Mouse (Mus musculus): ENCODE results near the gene Tmem231.

DNA sequence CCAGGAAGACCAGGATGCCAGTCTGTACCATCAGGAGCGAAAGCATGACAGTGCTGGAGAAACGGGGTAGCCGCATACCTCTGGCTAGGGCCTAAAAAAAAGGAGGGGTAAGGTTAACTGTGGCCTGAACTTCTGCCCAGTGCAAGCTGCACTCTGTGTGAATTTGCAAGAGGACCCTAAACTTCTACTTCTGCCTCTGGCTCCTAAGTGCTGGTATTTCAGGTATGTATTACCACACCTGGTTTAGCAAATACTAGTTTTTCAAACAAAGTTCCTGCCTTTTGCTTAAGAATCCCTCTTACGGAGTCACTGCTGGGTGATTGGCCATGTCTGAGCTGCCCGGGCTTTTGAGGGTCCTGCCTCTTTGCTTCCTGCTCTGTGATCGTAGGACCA, 42.8 kb downstream of the Tmem231 start:
- TF ChIP-seq CTCF (IDR thresholded peaks at IDR 0.05; ENCODE audit: borderline replicate concordance, extremely low read depth, insufficient read depth, insufficient read length) (no peak), POLR2A (IDR thresholded peaks at IDR 0.05; ENCODE audit: borderline replicate concordance, extremely low read depth, insufficient read depth, insufficient read length, poor library complexity, severe bottlenecking) (no peak)

Measured in brain, embryonic 14.5 days (tissue).